Mouse (Mus musculus) small intestine, adult 2 months (tissue): ENCODE measurements around the gene Naa20.

Experiments used
- CTCF ChIP-seq: fragments of 200-500 bp; IDR thresholded peaks from 2 replicates; pipeline ENCODE4 v1.5.1; 2012; ENCODE audit warnings: low read depth, mild to moderate bottlenecking, control low read depth, inconsistent platforms, low read length, moderate library complexity, mixed read lengths; ENCODE audit not compliant: insufficient replicate concordance, insufficient read length; ENCODE audit errors: extremely low read depth
- POLR2A ChIP-seq: fragments of 200-500 bp; IDR thresholded peaks from 2 replicates; pipeline ENCODE4 v1.6.1; 2012; ENCODE audit warnings: low read depth, mild to moderate bottlenecking, control low read depth, inconsistent platforms, low read length, moderate library complexity

- TF ChIP-seq POLR2A (no peak), CTCF (no peak)
These were observed 17.6 kb upstream of the Naa20 start for GRCm38 (mm10) chr2:145884036-145884912.
